Mouse (Mus musculus): ENCODE measurements around the gene Ralgps1.

The Ralgps1 gene

DNA sequence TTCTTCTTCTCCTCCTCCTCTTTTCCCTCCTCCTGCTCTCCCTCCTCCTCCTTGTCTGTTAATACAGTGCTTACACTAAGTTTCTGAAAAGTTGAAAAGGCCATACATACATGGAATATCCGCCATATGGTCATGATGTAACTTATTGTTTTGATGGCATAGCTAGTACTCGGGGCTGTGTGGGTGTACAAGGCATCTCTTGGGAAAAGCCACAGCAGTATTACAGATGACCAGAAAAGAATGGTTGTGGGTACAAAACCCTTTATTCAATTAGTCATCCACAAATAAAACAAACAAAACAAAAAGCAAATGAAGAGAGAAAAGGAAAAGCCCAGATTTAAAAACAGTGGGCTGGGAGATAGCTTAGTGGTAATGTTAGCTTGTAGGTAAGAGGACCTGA lies 90.8 kb downstream of the Ralgps1 start:
- no peak for DNase-seq (ENCODE audit: low spot score in 2 of 2)

- no peak for DNase-seq (ENCODE audit: low spot score in 2 of 2)
Measured at GRCm38 (mm10) chr2:33279758-33280157, 91.5 kb downstream of the Ralgps1 start.

GRCm38 (mm10) chr2:33274719-33275490 lies 96.4 kb downstream of the Ralgps1 start:
- DNase-seq (ENCODE audit: low spot score in 2 of 2): no peak

DNA sequence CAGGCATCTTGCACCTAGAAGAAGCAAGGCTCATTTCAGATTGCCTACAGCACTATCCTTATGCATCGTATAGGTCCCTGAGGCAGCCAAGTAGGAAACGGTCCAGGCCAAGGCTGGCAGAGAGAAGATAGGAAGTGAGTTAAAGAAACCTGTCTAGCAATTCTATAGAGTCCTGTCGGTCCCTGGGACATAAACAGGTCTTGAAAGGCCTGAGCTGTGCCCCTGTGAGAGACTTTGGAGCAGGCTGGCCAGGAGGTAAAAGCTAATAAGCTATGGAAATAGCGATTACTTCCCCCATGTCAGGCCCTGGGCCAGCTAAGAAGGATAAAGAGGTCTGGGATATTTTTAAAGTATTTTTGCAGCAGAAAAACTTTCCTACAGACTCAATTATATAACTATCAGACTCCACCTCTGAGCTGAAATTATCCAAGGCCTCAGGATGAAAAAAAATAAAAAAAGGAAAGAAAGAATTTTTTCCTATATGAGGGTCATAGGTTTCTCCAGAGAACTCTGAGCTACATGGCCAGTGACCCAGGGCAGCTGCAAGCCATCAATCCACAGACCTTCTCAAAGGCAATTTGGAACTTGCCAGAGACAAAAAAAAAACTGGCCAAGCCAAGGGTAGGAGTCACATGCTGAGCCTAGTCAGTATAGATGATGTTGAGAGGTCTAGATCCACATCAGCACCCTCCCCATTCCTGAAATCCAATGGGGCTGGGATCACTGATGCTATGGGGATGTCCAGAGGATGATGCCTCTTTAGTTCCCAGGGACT lies 98.4 kb downstream of the Ralgps1 start:
- no peak for DNase-seq (ENCODE audit: low spot score in 2 of 2)

- DNase-seq (ENCODE audit: low spot score in 2 of 2): no peak
Measured at GRCm38 (mm10) chr2:33271511-33271910, 99.8 kb downstream of the Ralgps1 start.

DNA sequence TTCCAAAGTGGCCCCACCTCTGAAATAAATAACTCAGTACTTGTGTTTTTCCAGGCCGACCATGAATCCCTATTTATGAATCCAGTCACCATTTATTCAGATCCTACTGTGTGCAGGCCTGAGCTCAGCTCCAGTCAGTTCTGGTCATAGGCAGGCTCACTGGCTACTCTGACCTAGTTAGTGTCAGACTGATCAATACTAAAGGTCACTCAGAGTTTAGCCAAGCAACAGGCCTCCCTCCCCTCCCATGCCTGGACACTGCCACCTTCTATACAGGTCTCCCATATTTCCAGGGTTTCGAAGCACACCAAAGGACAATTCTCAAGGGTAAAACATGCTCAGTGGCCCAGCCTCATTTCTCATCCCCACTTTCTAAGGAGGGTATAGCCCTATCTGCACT lies 100.7 kb downstream of the Ralgps1 start:
- DNase-seq (ENCODE audit: low spot score in 2 of 2): no peak

GRCm38 (mm10) chr2:33269132-33269493 lies 102.2 kb downstream of the Ralgps1 start:
- DNase-seq (ENCODE audit: low spot score in 2 of 2): no peak

DNA sequence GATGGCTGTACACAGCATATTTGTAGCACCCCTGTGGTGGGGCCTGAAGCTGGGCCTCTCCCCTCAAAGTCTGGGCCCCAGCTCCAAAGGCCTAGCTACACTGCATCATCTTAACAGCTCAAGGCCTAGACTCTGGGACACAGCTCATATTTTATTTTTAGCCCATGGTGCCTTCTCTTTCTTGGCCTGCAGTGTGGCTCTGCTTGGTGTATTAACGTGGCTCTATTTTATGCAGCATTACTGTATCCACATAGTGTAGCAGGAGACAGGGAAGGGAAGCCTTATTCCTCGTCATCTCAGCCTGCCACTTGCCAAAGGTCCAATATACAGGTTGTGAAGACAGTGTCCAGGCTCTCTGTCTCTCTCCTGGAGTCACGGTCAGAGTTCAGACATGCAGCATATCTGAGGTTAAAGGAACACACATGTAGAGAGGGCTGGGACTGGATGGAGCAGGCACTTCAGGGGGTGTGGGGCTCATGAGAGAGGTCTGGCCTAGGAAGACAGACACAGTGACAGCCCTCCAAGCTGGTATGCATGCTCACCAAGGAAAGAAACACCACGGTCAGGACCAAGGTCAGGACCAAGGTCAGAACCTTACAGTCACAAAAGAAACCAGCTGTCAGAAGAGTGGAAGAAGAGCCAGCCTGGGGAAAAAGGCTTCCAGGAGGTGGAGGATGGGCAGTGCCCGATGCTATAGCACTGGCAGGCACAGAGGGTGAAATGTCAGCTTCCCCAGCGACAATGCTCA lies 102.7 kb downstream of the Ralgps1 start:
- DNase-seq (ENCODE audit: low spot score in 2 of 2): no peak

GRCm38 (mm10) chr2:33267075-33267474 lies 104.2 kb downstream of the Ralgps1 start:
- DNase-seq (ENCODE audit: low spot score in 2 of 2): no peak

GRCm38 (mm10) chr2:33265793-33266192 lies 105.5 kb downstream of the Ralgps1 start:
- no peak for DNase-seq (ENCODE audit: low spot score in 2 of 2)

GRCm38 (mm10) chr2:33261475-33261874 lies 109.8 kb downstream of the Ralgps1 start:
- DNase-seq (ENCODE audit: low spot score in 2 of 2): no peak

DNA sequence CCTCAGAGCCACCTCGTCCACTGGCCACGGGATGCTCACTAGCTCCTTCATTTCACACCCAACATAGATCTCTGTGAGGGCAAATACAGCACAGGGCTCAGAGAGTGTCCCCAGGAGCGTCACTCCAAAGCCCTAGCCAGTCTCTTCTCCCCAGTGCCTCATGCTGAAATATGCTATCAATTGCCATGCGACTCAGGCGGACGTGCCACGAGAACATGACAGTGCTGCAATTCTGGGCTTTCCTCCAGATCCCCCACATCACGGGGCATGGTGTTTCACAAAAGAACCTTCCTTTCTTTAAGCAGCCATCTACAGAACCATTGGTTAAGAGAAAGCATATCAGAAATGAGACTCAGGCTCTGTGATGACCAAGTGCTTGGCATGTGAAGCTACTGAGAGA lies 110.5 kb downstream of the Ralgps1 start:
- DNase-seq (ENCODE audit: low spot score in 2 of 2): no peak

GRCm38 (mm10) chr2:33256769-33257537 lies 114.3 kb downstream of the Ralgps1 start:
- no peak for DNase-seq (ENCODE audit: low spot score in 2 of 2)

GRCm38 (mm10) chr2:33254318-33254985 lies 116.8 kb downstream of the Ralgps1 start:
- DNase-seq (ENCODE audit: low spot score in 2 of 2): no peak

- DNase-seq (ENCODE audit: low spot score in 2 of 2): no peak
Measured at GRCm38 (mm10) chr2:33253572-33254190, 117.6 kb downstream of the Ralgps1 start.

DNA sequence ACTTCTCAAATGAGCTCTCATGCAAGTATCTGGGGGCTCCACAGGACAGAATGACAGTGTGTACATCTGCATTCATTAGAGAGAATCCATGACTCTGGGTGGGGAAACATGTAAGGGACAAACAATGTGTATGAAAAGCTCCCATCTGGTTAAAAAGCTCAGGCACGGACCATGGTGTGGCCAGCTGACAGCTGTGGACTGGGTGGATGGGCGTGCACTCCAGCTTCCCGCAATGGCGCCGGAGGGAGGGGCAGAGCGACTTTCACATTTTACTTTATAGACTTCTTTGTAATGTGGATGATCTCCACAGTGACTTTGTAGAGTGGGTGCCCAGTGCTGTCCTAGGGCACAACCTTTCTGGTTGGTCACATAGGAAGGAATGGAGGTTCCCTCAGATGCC lies 118.5 kb downstream of the Ralgps1 start:
- no peak for DNase-seq (ENCODE audit: low spot score in 2 of 2)

GRCm38 (mm10) chr2:33249922-33250633 lies 121.2 kb downstream of the Ralgps1 start:
- DNase-seq (ENCODE audit: low spot score in 2 of 2): no peak

- no peak for DNase-seq (ENCODE audit: low spot score in 2 of 2)
Measured at GRCm38 (mm10) chr2:33248549-33248948, 122.7 kb downstream of the Ralgps1 start.

GRCm38 (mm10) chr2:33246841-33247240 lies 124.4 kb downstream of the Ralgps1 start:
- DNase-seq (ENCODE audit: low spot score in 2 of 2): no peak

GRCm38 (mm10) chr2:33245350-33245749 lies 125.9 kb downstream of the Ralgps1 start:
- DNase-seq (ENCODE audit: low spot score in 2 of 2): no peak

Data from spleen, postnatal 4 days (tissue).